Mouse (Mus musculus) liver, embryonic 12.5 days (tissue): Measurements from ENCODE around the gene Gm5148. TPM values are rescaled to one million over a fixed set of nuclear protein-coding genes. Genes with fewer than 3 reads are reported as not detected.

Experiments
- ATAC-seq: fragments of 200-750 bp; cut with Nextera tagmentation; 2 replicates; pipeline ENCODE4 v1.8.0; 2017; ENCODE audit warnings: moderate number of reproducible peaks, mild to moderate bottlenecking, moderate library complexity
- H3K27ac ChIP-seq: fragments of 300-500 bp; sonication (generic); 2 replicates; pipeline ENCODE4 v1.5.1; 2016; ENCODE audit warnings: mild to moderate bottlenecking
- H3K27me3 ChIP-seq: fragments of 300-500 bp; sonication (generic); replicated peaks from 2 replicates; pipeline ENCODE4 v1.6.1; 2016; ENCODE audit warnings: mild to moderate bottlenecking, moderate library complexity
- H3K36me3 ChIP-seq: fragments of 300-500 bp; sonication (generic); 2 replicates; pipeline ENCODE4 v1.6.1; 2016; ENCODE audit warnings: mild to moderate bottlenecking, moderate library complexity
- H3K4me1 ChIP-seq: fragments of 300-500 bp; sonication (generic); 2 replicates; pipeline ENCODE4 v1.6.1; 2016
- H3K4me2 ChIP-seq: fragments of 300-500 bp; sonication (generic); 2 replicates; pipeline ENCODE4 v1.6.1; 2016; ENCODE audit warnings: mild to moderate bottlenecking, moderate library complexity
- H3K4me3 ChIP-seq: fragments of 300-500 bp; sonication (generic); 2 replicates; pipeline ENCODE4 v1.5.1; 2016; ENCODE audit warnings: mild to moderate bottlenecking, moderate library complexity
- H3K9ac ChIP-seq: fragments of 300-500 bp; sonication (generic); 2 replicates; pipeline ENCODE4 v1.6.1; 2016; ENCODE audit warnings: mild to moderate bottlenecking, moderate library complexity
- H3K9me3 ChIP-seq: fragments of 300-500 bp; sonication (generic); replicated peaks from 2 replicates; pipeline ENCODE4 v1.6.1; 2016; ENCODE audit warnings: mild to moderate bottlenecking, moderate library complexity
- WGBS: fragments of 180-500 bp; shearing (Covaris S2); methylation state at CpG from one replicate; pipeline ENCODE4 v1.1.7; 2016; ENCODE audit not compliant: insufficient replicate concordance; 5-methylcytosine and 5-hydroxymethylcytosine counted together
- polyA plus RNA-seq: library from polyadenylated mRNA; unstranded; fragments of >200 nt; fragmentation: Nextera tagmentation; extraction: Ambion mirVana; gene quantifications from 2 replicates; pipeline ENCODE4 v1.2.1, GENCODE M21; 2016

The Gm5148 gene
- polyA plus RNA-seq, 1 experiment from 2014 or later, result 2.7 TPM

DNA sequence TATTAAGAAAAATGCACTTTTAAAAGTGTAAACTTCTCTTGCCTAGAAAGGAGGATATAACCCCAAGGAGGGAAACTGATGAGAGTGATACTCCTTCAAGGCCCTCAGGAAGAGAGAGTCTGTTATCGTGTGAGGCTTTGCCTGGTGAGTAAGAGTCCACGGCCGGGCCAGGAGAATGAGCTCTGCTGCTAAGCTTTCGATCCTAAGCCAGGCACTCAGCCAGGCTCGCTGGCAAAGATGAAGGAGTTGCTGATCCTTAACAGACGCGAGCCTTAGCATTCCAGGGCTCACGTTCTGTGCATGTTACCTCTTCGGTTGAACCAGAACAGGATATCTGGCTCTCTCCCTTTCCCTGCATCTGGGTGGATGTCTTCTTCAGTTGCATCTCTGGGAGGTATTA lies 11.8 kb downstream of the Gm5148 start:
- no peak overlapping the region for H3K27ac ChIP-seq
- H3K9ac ChIP-seq, result no peak overlapping the region
- WGBS, result 66% methylated on average over 9 of the region's 9 CpGs
- H3K4me2 ChIP-seq, result no peak overlapping the region
- no peak overlapping the region for H3K4me3 ChIP-seq
- H3K36me3 ChIP-seq, result no peaks in the 10 kb centered on the region
- no peaks in the 10 kb centered on the region for H3K4me1 ChIP-seq
- no peaks in the 10 kb centered on the region for H3K9me3 ChIP-seq
- no peak for ATAC-seq
- no peaks in the 10 kb centered on the region for H3K27me3 ChIP-seq

DNA sequence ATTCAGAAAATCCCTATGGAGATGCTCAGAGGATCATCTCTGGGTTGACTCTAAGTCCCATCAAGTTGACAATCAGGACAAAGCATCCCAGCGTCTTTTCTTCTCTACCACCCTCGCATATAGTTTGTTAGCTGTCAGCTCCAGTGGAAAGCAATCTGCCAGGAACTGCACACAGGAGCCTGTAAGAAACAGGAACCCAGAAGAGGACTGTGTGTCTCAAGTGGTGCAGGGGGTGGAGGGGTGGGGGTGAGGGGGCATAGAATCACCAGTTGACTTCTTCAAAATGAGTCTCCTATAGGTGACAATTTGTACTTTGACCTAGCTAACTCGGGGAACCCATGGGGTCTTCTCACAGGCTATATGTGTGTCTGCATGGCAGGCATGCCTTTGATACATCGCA lies 12.7 kb downstream of the Gm5148 start:
- H3K9ac ChIP-seq, result no peak overlapping the region
- no peaks in the 10 kb centered on the region for H3K27me3 ChIP-seq
- H3K27ac ChIP-seq, result no peak overlapping the region
- H3K4me1 ChIP-seq, result no peaks in the 10 kb centered on the region
- H3K36me3 ChIP-seq, result no peaks in the 10 kb centered on the region
- no peak overlapping the region for H3K4me3 ChIP-seq
- WGBS, result 54% methylated on average over 4 of the region's 4 CpGs
- no peak overlapping the region for H3K4me2 ChIP-seq
- no peak for ATAC-seq
- no peaks in the 10 kb centered on the region for H3K9me3 ChIP-seq

DNA sequence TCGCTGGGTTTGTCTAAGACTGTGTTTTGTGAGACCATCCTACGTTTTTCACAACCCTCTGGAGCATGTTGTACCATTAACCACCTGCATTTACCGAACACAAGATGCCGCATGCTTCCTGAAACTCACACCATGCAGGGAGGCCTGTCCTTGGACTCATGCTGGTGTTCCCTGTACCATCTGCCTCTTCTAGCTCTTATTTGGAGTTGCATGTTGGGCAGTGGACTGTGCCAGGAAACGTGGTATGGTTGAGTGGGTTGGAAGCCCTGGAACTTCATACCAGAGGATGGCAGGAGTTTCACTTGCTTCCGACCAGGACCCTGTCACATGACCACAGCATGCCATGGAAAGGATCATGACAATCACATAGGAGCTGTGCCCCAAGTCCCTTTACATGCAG lies 16.5 kb downstream of the Gm5148 start:
- H3K4me2 ChIP-seq, result no peak overlapping the region
- H3K36me3 ChIP-seq, result no peaks in the 10 kb centered on the region
- H3K27me3 ChIP-seq, result no peaks in the 10 kb centered on the region
- no peak overlapping the region for H3K27ac ChIP-seq
- no peak overlapping the region for H3K4me3 ChIP-seq
- H3K9me3 ChIP-seq, result no peaks in the 10 kb centered on the region
- H3K9ac ChIP-seq, result no peak overlapping the region
- WGBS, result 74% methylated on average over 6 of the region's 6 CpGs
- peaks cover 12% of the 10 kb centered on the region for H3K4me1 ChIP-seq
- no peak for ATAC-seq

DNA sequence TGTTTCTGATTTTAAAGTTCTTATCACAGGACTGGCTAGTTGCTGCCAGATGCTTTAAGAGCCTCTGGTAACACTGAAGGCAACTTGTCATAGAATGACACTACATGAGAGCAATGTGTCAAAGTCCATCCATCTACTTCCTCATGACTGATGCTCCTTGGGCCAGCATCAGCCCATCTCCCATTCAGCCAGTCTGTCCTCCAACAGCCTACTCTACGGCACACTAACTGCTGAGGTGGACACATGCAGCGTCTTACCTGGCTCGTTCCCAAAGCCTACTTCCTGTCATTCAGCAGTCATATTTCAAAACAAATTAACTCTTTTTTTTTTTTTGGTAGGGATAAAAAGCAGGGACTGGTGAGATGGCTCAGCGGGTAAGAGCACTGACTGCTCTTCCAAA lies 17.9 kb downstream of the Gm5148 start:
- Histone ChIP-seq H3K4me1 (peaks cover 12% of the 10 kb centered on the region), H3K4me3 (no peak overlapping the region), H3K27ac (no peak overlapping the region), H3K4me2 (no peak overlapping the region), H3K27me3 (no peaks in the 10 kb centered on the region), H3K9ac (no peak overlapping the region), H3K9me3 (peaks cover 6% of the 10 kb centered on the region; the same call in 1 of the 2 replicates), H3K36me3 (no peaks in the 10 kb centered on the region)
- no peak for ATAC-seq
- WGBS, result 73% methylated on average over 4 of the region's 4 CpGs

DNA sequence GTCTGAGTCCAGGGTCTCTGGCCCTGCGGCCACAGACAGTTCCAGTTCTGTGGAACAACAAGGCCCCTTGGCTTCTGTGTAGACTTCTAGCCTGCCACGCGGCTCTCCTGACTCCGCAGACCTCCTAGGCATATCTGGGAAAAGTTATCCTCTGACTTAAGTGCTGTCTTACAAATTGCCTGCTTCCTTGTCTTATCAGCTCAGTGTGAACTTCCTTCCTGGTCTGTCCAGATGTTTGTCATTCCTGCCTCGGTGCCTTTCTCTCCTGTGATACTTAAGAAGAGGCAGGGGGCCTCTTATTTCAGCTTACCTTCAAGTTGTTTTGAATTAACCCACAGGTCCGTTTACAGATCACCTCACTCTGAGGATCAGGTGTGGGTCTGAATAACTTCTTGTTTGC lies 18.9 kb downstream of the Gm5148 start:
- 11% methylated on average over 6 of the region's 6 CpGs for WGBS
- H3K27me3 ChIP-seq, result no peaks in the 10 kb centered on the region
- peak overlapping the region; percentile 52 for H3K4me2 ChIP-seq

DNA sequence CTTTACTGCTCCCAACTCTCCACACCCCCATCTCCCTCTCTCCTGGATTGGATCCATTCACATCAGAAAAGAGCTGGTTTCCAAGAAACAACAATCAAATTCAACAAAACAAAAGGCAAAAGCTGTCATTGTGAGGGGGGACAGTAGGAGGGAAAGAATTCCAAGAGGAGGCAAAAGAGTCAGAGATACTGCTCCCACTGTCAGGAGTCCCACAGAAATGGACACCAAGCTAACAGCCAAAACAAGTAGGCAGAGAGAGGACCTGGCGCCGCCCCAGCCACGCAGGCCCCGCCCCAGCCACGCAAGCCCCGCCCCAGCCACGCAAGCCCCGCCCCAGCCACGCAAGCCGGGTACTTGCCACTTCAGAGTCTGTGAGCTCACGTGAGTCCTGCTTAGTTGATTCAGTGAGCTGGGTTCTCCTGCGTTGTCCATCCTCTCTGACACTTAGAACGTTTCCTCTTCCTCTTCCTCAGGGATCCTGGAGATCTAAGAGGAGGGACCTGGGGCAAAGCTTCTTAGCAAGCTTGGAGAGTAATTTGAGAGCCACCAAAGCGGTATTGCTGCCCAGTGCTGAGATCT lies 19.5 kb downstream of the Gm5148 start:
- Histone ChIP-seq H3K27me3 (no peaks in the 10 kb centered on the region), H3K9ac (no peak overlapping the region), H3K4me1 (peaks cover 12% of the 10 kb centered on the region), H3K36me3 (no peaks in the 10 kb centered on the region), H3K4me3 (peak overlapping the region; percentile 3; the same call in 1 of the 2 replicates), H3K4me2 (peak overlapping the region; percentile 52), H3K27ac (no peak overlapping the region), H3K9me3 (peaks cover 6% of the 10 kb centered on the region; the same call in 1 of the 2 replicates)
- WGBS, result 12% methylated on average over 14 of the region's 14 CpGs
- ATAC-seq, result peak; percentile 64

More for the DNA sequence above, 18.9 kb downstream of the Gm5148 start:
- Histone ChIP-seq H3K9me3 (peaks cover 6% of the 10 kb centered on the region; the same call in 1 of the 2 replicates), H3K27ac (no peak overlapping the region), H3K36me3 (no peaks in the 10 kb centered on the region), H3K4me3 (no peak overlapping the region), H3K4me1 (peaks cover 12% of the 10 kb centered on the region), H3K9ac (no peak overlapping the region)
- no peak for ATAC-seq

DNA sequence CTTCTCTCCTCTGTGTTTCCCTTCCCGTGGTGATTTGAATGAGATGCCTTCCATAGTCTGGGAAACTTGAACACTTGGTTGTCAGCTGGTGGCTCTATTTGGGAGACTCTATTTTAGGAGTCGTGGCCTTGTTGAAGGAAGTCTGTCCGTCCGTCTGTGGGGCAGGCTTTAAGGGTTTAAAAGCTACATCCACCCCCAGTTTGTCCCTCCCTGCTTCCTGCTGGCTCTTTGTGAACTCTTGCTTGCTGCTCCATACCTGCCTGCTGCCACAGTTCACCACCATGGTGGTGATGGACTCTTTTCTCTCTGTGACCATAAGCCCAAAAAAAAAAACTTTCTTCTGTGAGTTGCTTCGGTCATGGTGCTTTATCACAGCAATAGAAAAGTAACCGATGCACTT lies 21.2 kb downstream of the Gm5148 start:
- 70% methylated on average over 6 of the region's 6 CpGs for WGBS
- no peak for ATAC-seq
- H3K27ac ChIP-seq, result no peak overlapping the region

DNA sequence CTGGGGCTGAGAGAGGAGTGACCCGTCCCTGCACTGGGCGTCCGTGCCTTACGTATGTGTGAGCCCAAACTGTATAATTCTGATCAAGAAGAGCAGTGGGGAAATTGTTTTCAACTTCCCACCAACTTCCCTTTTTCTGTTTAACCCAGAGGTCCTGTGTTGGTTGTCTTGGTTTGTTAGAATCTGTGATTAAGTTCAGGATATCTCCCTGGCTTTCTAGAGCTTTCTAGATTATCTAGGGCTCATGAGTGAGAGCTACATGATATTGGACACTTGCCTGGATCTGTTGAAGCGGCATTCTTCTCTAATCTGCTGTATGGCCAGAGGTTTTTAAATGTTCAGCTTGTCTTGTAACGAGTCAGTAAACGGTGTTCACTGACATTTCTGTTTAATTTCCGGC lies 30.7 kb downstream of the Gm5148 start:
- peaks cover 1% of the 10 kb centered on the region; the same call in 1 of the 2 replicates for H3K4me1 ChIP-seq
- H3K9ac ChIP-seq, result no peak overlapping the region
- no peaks in the 10 kb centered on the region for H3K36me3 ChIP-seq
- 45% methylated on average over 8 of the region's 8 CpGs for WGBS
- H3K4me2 ChIP-seq, result no peak overlapping the region
- H3K9me3 ChIP-seq, result no peaks in the 10 kb centered on the region
- H3K27ac ChIP-seq, result no peak overlapping the region
- H3K27me3 ChIP-seq, result peaks cover 9% of the 10 kb centered on the region
- H3K4me3 ChIP-seq, result no peak overlapping the region
- ATAC-seq, result no peak

More for the DNA sequence above, 21.2 kb downstream of the Gm5148 start:
- Histone ChIP-seq H3K9me3 (peaks cover 6% of the 10 kb centered on the region; the same call in 1 of the 2 replicates), H3K27me3 (no peaks in the 10 kb centered on the region), H3K36me3 (no peaks in the 10 kb centered on the region), H3K4me3 (no peak overlapping the region), H3K9ac (no peak overlapping the region), H3K4me2 (no peak overlapping the region), H3K4me1 (peaks cover 12% of the 10 kb centered on the region)

DNA sequence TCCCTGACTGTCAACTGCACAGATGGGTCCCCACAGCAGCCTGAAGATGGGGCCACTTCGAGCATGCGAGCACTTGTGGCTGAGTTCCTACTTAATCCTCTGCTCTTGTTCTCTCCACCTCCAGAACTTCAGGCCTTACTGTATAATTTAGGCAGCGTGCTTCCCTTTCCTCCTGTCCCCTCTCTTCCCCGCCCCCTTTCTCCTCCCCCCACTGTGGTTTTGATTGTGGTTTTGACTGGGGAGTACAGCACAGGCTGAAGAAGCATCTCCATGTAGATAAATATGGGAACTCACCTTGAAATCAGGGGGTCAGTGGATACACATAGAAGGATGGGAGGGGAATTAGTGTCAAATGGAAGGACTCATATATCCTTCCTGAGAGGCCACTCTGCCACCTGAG lies 31.3 kb downstream of the Gm5148 start:
- no peak for ATAC-seq
- WGBS, result 17% methylated on average over 4 of the region's 4 CpGs
- Histone ChIP-seq H3K9ac (no peak overlapping the region), H3K27ac (no peak overlapping the region), H3K27me3 (peaks cover 15% of the 10 kb centered on the region), H3K4me2 (no peak overlapping the region), H3K36me3 (no peaks in the 10 kb centered on the region), H3K4me1 (peaks cover 4% of the 10 kb centered on the region; the same call in 1 of the 2 replicates), H3K9me3 (no peaks in the 10 kb centered on the region), H3K4me3 (no peak overlapping the region)

DNA sequence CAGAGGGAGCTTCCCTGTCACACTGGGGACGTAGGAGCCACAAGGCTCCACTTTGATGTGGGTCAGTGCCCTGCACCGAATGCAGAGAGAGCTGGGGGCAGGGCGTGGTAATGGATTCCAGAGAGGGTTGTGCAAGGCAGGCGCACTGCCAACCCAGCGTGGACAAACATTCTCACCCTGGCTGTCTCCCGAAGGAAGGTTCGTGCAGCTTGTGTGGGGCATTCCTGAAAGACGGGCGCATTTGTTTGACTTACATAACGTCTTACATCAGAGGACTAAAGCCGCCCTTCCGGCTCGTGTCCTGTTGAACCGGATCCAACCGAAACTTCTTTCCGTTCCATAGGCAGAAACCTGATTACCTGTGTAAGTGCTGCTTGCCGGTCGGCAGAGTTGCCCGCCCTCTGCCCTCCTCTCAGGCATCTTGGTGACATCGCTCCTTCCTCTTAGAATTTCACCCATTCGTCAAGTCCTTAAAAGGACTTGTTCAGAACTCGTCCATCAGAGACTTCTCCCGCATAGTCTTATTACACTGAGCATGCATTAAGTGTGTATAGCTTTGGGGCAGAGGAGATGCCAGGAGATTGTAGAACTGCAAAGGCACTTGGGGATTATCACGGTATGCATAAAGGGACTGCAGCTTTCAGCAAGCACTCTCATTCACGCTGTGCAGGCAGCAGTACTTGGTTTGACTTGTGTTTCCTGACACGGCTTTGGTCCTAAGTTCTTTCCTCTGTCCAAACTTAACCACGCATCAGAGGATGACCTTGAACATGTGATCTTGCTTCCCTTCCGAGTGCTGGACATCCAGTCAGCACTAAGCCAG lies 36.9 kb downstream of the Gm5148 start:
- ATAC-seq, result no peak
- WGBS, result 23% methylated on average over 28 of the region's 28 CpGs
- H3K27ac ChIP-seq, result no peak overlapping the region
- no peaks in the 10 kb centered on the region for H3K9me3 ChIP-seq
- peaks cover 11% of the 10 kb centered on the region; the same call in 1 of the 2 replicates for H3K4me1 ChIP-seq
- 0 out of 2 replicates have a peak overlapping the region, but pooled peaks have one; percentile 0 for H3K4me3 ChIP-seq
- peaks cover 63% of the 10 kb centered on the region for H3K27me3 ChIP-seq
- no peaks in the 10 kb centered on the region for H3K36me3 ChIP-seq
- H3K4me2 ChIP-seq, result peak overlapping the region; percentile 47
- no peak overlapping the region for H3K9ac ChIP-seq

DNA sequence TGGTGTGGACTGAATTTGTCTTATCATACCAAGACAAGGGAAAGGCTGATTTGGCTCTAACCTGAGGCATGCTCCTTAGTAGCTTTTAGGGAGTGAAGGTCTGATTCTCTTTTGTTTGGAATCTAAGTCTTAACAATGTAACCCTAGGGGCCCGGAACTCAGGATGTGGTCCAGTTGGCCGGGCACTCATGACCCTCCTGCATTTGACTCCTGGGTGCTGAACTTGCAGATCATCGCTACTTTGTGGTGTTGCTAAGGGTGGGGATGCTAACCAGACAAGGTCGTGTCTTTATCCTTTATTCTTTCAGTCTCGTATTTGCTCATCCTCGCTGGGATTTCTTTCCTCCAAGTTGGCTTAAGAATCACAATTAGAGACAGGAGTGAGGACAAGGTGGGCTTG lies 37.5 kb downstream of the Gm5148 start:
- WGBS, result 20% methylated on average over 6 of the region's 6 CpGs
- peaks cover 64% of the 10 kb centered on the region for H3K27me3 ChIP-seq
- no peak overlapping the region for H3K9ac ChIP-seq

DNA sequence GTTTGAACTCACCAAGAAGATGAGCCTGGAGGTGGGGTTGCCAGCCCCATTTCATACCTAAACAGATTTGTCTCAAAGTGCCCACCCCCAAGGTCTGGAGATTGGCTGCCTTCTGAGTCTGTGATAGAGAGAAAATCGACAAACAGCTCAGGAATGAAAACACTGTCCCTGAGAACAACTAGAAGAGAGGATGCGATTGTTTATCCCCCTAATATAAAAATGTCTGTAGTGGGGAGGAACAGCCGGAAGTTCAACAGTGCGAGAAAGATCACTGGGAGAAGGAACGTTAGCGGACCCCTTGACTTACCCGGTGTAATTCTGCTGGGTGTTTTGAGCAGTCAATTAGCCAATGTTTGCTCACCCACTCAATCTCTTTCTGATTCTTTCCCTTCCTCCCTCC lies 38.1 kb downstream of the Gm5148 start:
- no peak for ATAC-seq
- Histone ChIP-seq H3K27ac (no peak overlapping the region), H3K9ac (no peak overlapping the region), H3K4me2 (no peak overlapping the region), H3K9me3 (no peaks in the 10 kb centered on the region), H3K36me3 (no peaks in the 10 kb centered on the region), H3K4me1 (peaks cover 11% of the 10 kb centered on the region; the same call in 1 of the 2 replicates), H3K27me3 (peaks cover 67% of the 10 kb centered on the region), H3K4me3 (no peak overlapping the region)
- WGBS, result 42% methylated on average over 7 of the region's 7 CpGs

More for the DNA sequence above, 37.5 kb downstream of the Gm5148 start:
- no peaks in the 10 kb centered on the region for H3K9me3 ChIP-seq
- H3K27ac ChIP-seq, result no peak overlapping the region
- H3K4me3 ChIP-seq, result 0 out of 2 replicates have a peak overlapping the region, but pooled peaks have one; percentile 0
- H3K36me3 ChIP-seq, result no peaks in the 10 kb centered on the region
- H3K4me1 ChIP-seq, result peaks cover 11% of the 10 kb centered on the region; the same call in 1 of the 2 replicates
- H3K4me2 ChIP-seq, result peak overlapping the region; percentile 47
- no peak for ATAC-seq
